Mouse (Mus musculus): ENCODE results near the gene Rrp1. TPM values are rescaled to one million over a fixed set of nuclear protein-coding genes. Genes with fewer than 3 reads are reported as not detected.

Rrp1 gene
- total RNA-seq (2018; cell fraction: chromatin; rRNA removed) = 100 to 1,000 TPM; 108 to 308 (median 161) TPM
- 100 to 1,000 TPM in 22 of 26 experiments, 10 to 100 TPM in 4; 85.9 to 140 (median 115) TPM for total RNA-seq (2018; cell fraction: cytosol; rRNA removed)
- 100 to 1,000 TPM in 21 of 26 experiments, 10 to 100 TPM in 5; 89.5 to 176 (median 115) TPM for total RNA-seq (2018; cell fraction: nucleus; rRNA removed)
- 115 to 224 TPM (median 150 TPM) in 3 replicates for polyA plus RNA-seq (2018)

DNA sequence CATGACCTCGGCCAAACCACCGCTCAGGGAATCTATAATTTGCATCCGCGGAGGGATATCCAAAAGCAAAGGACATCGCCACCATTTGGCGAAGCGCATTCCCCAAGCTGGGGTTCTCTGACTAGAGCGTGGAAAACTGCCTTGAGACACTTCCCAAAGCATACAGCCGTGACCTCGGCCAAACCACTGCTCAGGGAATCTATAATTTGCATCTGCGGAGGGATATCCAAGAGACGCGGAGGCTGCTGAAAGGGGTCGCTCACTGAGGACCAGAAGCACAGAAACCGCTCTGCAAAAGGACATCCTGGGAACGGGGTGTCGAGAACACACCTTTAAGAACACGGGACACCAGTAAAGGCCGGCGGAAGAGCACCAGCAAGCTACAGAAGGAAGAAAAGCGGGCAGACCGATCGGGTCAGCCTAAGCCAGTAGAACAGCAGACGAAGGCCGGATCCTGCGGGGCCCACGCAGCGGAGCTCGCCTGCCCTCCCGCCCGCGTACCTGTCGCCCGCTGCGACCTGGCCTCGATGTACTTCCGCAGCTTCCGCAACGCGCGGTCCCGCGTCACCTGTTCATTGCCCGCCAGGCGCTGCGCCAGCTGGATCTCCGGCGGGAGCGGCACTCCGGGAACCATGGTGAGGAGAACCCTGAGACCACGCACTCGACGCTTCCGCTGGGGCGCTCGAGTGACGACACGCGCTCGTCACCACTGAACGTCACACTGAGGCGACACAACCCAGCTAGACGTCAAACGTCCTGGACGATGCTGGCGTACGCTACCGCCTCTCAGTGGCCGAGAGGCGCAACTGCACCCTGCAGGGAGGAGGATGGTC is at the start of gene Rrp1:
TSS of gene Rrp1 (minus strand) at position 725 of the 833 bp plus-strand sequence.
- peak within 1 kb of the TSS; percentile 94 for H3K4me3 ChIP-seq (ENCODE audit: inconsistent target)
- H3K27ac ChIP-seq = peak within 1 kb of the TSS; percentile 53
- WGBS (ENCODE audit: missing documents) = under 1% methylated on average over 70 of the region's 70 CpGs
- H3K36me3 ChIP-seq (ENCODE audit: inconsistent target) = peaks cover 31% of the 10 kb centered on the region; the same call in 1 of the 2 replicates
- peaks cover 40% of the 10 kb centered on the region for H3K79me2 ChIP-seq (ENCODE audit: inconsistent target)

DNA sequence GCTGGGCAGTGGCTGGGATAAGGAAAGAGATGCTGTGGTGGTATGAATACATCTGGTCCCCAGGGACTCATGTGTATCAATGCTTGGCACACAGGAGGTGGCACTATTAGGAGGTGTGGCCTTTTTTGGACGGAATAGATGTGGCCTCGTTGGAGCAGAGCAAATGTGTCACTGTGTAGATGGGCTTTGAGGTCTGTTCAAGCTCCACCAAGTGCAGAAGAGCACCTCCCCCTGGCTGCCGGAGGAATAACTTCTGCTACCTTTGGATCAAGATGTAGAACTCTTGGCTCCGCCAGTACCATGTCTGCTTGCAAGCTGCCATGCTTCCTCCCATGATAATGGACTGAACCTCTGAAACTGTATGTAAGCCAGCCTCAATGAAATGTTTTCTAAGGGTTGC is 48.9 kb upstream of the Rrp1 start:
- H3K4me3 ChIP-seq (ENCODE audit: inconsistent target) = no peak overlapping the region
- WGBS (ENCODE audit: missing documents) = 75% methylated on average over 4 of the region's 4 CpGs
- no peaks in the 10 kb centered on the region for H3K36me3 ChIP-seq (ENCODE audit: inconsistent target)
- H3K27ac ChIP-seq = peak overlapping the region; percentile 13; the same call in 1 of the 2 replicates
- H3K79me2 ChIP-seq (ENCODE audit: inconsistent target) = peaks cover 80% of the 10 kb centered on the region

GRCm38 (mm10) chr10:78460463-78460862 is 47.6 kb upstream of the Rrp1 start:
- H3K79me2 ChIP-seq (ENCODE audit: inconsistent target) = peaks cover 93% of the 10 kb centered on the region
- peak overlapping the region; percentile 12; the same call in 1 of the 2 replicates for H3K27ac ChIP-seq
- 49% methylated on average over 4 of the region's 5 CpGs for WGBS (ENCODE audit: missing documents)
- H3K36me3 ChIP-seq (ENCODE audit: inconsistent target) = peaks cover 6% of the 10 kb centered on the region; the same call in 1 of the 2 replicates
- H3K4me3 ChIP-seq (ENCODE audit: inconsistent target) = no peak overlapping the region

- Histone ChIP-seq H3K79me2 (ENCODE audit: inconsistent target) (peaks cover 100% of the 10 kb centered on the region), H3K36me3 (ENCODE audit: inconsistent target) (peaks cover 7% of the 10 kb centered on the region; the same call in 1 of the 2 replicates), H3K4me3 (ENCODE audit: inconsistent target) (no peak overlapping the region), H3K27ac (peak overlapping the region; percentile 68)
- WGBS (ENCODE audit: missing documents) = 79% methylated on average over 5 of the region's 5 CpGs
These were observed 45.7 kb upstream of the Rrp1 start for GRCm38 (mm10) chr10:78458348-78459111.

DNA sequence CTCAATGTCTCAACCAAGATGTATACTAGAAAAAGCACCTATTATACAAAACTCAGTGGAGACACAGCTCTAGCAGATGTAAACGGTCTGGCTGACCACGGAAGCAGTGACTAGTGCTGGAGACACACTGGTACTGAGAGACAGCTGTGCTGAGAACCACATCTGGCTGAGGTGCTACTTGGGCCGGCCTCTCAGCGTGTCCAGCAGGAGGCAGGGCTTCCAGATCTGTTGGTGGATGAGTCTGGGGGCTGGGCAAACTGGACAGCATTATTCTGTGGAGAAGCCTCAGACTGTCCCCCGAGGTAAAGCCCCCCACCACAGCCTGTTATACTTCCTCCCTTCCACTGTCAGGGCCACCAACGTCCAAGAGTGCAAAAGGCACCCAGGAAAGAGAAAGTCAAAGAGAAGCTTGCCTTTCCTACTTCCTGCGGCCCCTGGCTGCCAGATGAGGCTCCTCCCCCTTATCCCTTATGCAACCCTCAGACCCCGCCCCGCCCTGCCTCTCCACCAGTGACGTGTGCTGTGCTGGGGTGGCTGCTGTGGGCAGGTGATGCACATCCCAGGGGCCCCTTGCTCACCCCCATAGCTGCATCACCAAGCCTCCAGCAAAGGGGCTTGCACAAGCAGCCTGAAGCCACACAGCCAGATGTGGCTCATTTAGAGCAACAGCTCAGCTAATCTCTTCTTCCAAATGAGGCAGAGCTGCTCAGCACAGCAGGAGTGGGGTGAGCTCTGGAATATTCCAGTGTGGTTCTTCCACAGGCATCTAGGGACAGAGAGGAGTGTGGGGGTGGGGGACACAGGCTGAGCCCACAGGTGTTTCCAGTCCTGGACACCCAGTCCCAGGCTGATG is 44.9 kb upstream of the Rrp1 start:
- Histone ChIP-seq H3K79me2 (ENCODE audit: inconsistent target) (peaks cover 100% of the 10 kb centered on the region), H3K4me3 (ENCODE audit: inconsistent target) (no peak overlapping the region; the same call in 1 of the 2 replicates), H3K27ac (peak overlapping the region; percentile 68), H3K36me3 (ENCODE audit: inconsistent target) (peaks cover 15% of the 10 kb centered on the region; the same call in 1 of the 2 replicates)
- WGBS (ENCODE audit: missing documents) = 20% methylated on average over 9 of the region's 10 CpGs

GRCm38 (mm10) chr10:78456696-78457095 is 43.9 kb upstream of the Rrp1 start:
- peak overlapping the region; percentile 68 for H3K27ac ChIP-seq
- peaks cover 25% of the 10 kb centered on the region for H3K36me3 ChIP-seq (ENCODE audit: inconsistent target)
- peaks cover 100% of the 10 kb centered on the region for H3K79me2 ChIP-seq (ENCODE audit: inconsistent target)
- H3K4me3 ChIP-seq (ENCODE audit: inconsistent target) = no peak overlapping the region
- 86% methylated on average over 13 of the region's 13 CpGs for WGBS (ENCODE audit: missing documents)

DNA sequence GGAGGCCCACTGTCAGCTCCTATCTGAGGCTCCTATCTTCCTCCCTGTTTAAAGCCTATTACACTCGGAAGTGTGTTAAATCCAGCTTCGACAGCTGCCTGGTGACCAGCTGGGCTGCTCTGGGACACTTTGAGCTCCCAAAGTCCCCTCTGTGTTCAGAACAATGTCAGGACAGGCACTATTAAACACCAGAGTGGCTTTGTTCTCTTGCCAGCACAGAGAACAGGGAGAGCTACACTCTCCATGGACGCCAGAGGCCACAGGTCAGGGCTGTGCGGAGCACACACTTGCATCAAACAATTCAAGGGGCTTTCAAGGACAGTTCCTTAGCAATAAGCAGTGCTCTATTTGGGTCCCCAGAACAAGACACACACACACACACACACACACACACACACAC is 39.8 kb upstream of the Rrp1 start:
- H3K36me3 ChIP-seq (ENCODE audit: inconsistent target) = peaks cover 66% of the 10 kb centered on the region
- H3K4me3 ChIP-seq (ENCODE audit: inconsistent target) = no peak overlapping the region
- WGBS (ENCODE audit: missing documents) = 91% methylated on average over 4 of the region's 4 CpGs
- peaks cover 89% of the 10 kb centered on the region for H3K79me2 ChIP-seq (ENCODE audit: inconsistent target)
- H3K27ac ChIP-seq = no peak overlapping the region

GRCm38 (mm10) chr10:78450761-78451160 is 37.9 kb upstream of the Rrp1 start:
- 89% methylated on average over 5 of the region's 5 CpGs for WGBS (ENCODE audit: missing documents)
- H3K4me3 ChIP-seq (ENCODE audit: inconsistent target) = no peak overlapping the region
- H3K27ac ChIP-seq = no peak overlapping the region
- peaks cover 77% of the 10 kb centered on the region for H3K79me2 ChIP-seq (ENCODE audit: inconsistent target)
- H3K36me3 ChIP-seq (ENCODE audit: inconsistent target) = peaks cover 78% of the 10 kb centered on the region

DNA sequence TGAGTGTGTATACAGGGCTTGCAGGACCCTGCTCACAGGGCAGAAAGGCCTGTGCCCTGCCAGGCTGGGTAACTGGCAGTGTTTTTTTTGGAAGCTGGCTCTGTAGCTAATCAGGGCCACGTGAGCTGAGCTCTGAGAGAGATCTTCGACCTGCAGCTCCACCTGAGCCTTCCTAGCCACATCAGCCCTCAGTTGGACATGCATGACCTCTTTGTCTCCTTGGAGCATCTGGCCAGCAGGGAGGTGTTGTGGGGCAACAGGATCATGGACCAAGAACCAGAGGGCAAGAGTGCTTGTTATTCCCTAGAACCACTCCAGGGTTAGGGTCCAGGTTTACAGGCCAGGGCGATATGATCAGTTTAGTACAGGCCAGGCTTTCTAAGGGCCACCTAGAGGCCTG is 34.6 kb upstream of the Rrp1 start:
- Histone ChIP-seq H3K4me3 (ENCODE audit: inconsistent target) (no peak overlapping the region), H3K36me3 (ENCODE audit: inconsistent target) (peaks cover 98% of the 10 kb centered on the region), H3K27ac (no peak overlapping the region), H3K79me2 (ENCODE audit: inconsistent target) (peaks cover 43% of the 10 kb centered on the region)
- 100% methylated on average over 3 of the region's 3 CpGs for WGBS (ENCODE audit: missing documents)

DNA sequence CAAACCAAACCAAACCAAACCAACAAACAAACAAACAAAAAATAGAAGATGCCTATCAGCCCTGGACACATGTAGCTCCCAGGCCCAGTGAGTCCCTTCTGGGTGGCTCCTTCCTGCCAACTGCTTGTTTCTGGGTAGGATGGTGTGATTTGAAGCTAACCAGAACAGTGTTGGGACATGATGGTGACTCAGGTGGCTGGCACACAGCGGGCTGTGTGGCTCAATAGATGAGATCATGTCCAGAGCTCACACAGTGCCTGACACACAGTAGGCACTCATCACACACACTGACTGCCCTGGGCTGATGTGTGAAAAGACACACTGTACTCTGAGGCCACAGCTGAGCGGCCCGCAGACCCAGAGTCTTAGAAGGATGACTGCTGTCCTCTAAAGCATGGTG is 33.4 kb upstream of the Rrp1 start:
- Histone ChIP-seq H3K79me2 (ENCODE audit: inconsistent target) (peaks cover 31% of the 10 kb centered on the region), H3K4me3 (ENCODE audit: inconsistent target) (no peak overlapping the region), H3K36me3 (ENCODE audit: inconsistent target) (peaks cover 98% of the 10 kb centered on the region), H3K27ac (no peak overlapping the region)
- WGBS (ENCODE audit: missing documents) = 96% methylated on average over 3 of the region's 3 CpGs

- Histone ChIP-seq H3K79me2 (ENCODE audit: inconsistent target) (peaks cover 7% of the 10 kb centered on the region; the same call in 1 of the 2 replicates), H3K36me3 (ENCODE audit: inconsistent target) (peaks cover 80% of the 10 kb centered on the region), H3K27ac (no peak overlapping the region), H3K4me3 (ENCODE audit: inconsistent target) (no peak overlapping the region)
- WGBS (ENCODE audit: missing documents) = 86% methylated on average over 2 of the region's 3 CpGs
These were observed 29.4 kb upstream of the Rrp1 start for GRCm38 (mm10) chr10:78442292-78442691.

- H3K36me3 ChIP-seq (ENCODE audit: inconsistent target) = peaks cover 74% of the 10 kb centered on the region
- H3K79me2 ChIP-seq (ENCODE audit: inconsistent target) = peaks cover 6% of the 10 kb centered on the region; the same call in 1 of the 2 replicates
- H3K27ac ChIP-seq = no peak overlapping the region
- 94% methylated on average over 5 of the region's 5 CpGs for WGBS (ENCODE audit: missing documents)
- no peak overlapping the region for H3K4me3 ChIP-seq (ENCODE audit: inconsistent target)
These were observed 28.8 kb upstream of the Rrp1 start for GRCm38 (mm10) chr10:78441606-78442005.

DNA sequence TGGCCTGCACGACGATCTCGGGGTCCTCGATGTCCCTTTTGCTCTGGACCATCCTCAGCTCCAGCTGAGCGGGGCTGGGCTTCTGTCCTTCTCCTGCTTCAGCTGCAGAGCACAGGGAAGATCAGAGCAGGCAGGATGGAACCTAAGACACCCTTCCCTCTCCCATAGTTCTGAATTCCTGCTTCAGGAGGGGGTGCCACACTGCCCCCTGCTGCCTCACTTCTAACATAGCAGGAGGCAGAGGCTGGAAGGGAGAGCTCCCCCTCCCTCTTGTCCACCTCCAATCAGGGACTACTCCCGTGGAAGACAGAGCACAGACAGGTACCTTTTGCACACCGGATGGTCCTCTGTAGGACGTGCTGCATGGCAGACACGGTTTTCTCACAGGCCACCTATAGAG is 28.0 kb upstream of the Rrp1 start:
- H3K4me3 ChIP-seq (ENCODE audit: inconsistent target) = no peak overlapping the region
- 85% methylated on average over 9 of the region's 9 CpGs for WGBS (ENCODE audit: missing documents)
- H3K36me3 ChIP-seq (ENCODE audit: inconsistent target) = peaks cover 66% of the 10 kb centered on the region
- H3K79me2 ChIP-seq (ENCODE audit: inconsistent target) = no peaks in the 10 kb centered on the region; the same call in 1 of the 2 replicates
- no peak overlapping the region for H3K27ac ChIP-seq

DNA sequence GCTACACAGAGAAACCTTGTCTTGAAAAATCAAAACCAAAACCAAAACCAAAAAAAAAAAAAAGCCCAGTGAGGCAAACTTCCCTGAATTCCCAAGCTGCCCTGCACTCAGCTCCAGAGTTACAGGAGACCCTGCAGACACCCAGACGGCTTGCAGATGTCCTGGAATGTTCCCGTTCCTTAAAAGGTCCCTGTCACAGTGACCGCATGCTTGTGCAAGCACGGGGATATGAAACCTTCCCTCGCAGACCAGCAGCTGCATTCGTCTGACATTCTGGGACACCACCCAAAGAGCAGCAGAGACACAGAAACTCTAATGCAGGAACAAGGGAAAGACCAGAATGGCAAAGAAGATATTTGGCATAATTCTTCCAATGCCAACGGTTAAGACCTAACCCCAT is 27.1 kb upstream of the Rrp1 start:
- no peaks in the 10 kb centered on the region; the same call in 1 of the 2 replicates for H3K79me2 ChIP-seq (ENCODE audit: inconsistent target)
- H3K4me3 ChIP-seq (ENCODE audit: inconsistent target) = no peak overlapping the region
- no peak overlapping the region for H3K27ac ChIP-seq
- WGBS (ENCODE audit: missing documents) = 45% methylated on average over 7 of the region's 7 CpGs
- H3K36me3 ChIP-seq (ENCODE audit: inconsistent target) = peaks cover 58% of the 10 kb centered on the region
